Mouse (Mus musculus) myocyte (in vitro differentiated cells): ENCODE data around the gene Amot. TPM values are rescaled to one million over a fixed set of nuclear protein-coding genes. Genes with fewer than 3 reads are reported as not detected.

Experiments
- H3K27me3 ChIP-seq: one replicate; pipeline ENCODE4 v1.6.1; 2011; ENCODE audit not compliant: control insufficient read depth, insufficient read depth, insufficient read length
- H3K36me3 ChIP-seq: one replicate; pipeline ENCODE4 v1.6.1; 2011; ENCODE audit not compliant: control insufficient read depth, insufficient read depth
- H3K4me2 ChIP-seq: one replicate; pipeline ENCODE4 v1.6.1; 2011; ENCODE audit warnings: low read depth, control low read depth
- H3K4me3 ChIP-seq: one replicate; pipeline ENCODE4 v1.5.1; 2011; ENCODE audit warnings: mild to moderate bottlenecking, control low read depth, moderate library complexity
- H3K79me2 ChIP-seq: one replicate; pipeline ENCODE4 v1.6.1; 2011; ENCODE audit not compliant: control insufficient read depth, insufficient read depth
- H3ac ChIP-seq: one replicate; pipeline ENCODE4 v1.6.1; 2011; ENCODE audit not compliant: control insufficient read depth, insufficient read length
- CEBPB ChIP-seq: IDR thresholded peaks from 2 replicates; pipeline ENCODE4 v1.6.1; 2011; ENCODE audit warnings: mild to moderate bottlenecking, moderate library complexity; ENCODE audit not compliant: poor library complexity, insufficient read depth, severe bottlenecking
- E2F4 ChIP-seq: IDR thresholded peaks from one replicate; pipeline ENCODE4 v1.6.1; 2011; ENCODE audit warnings: mild to moderate bottlenecking, control low read depth, moderate library complexity; ENCODE audit not compliant: insufficient read depth
- MAX ChIP-seq: IDR thresholded peaks from one replicate; pipeline ENCODE4 v1.6.1; 2011; ENCODE audit warnings: low read depth, mild to moderate bottlenecking, control low read depth
- MYOD1 ChIP-seq, 3 experiments: IDR thresholded peaks; one replicate each; pipeline ENCODE4 v1.6.1; 2011; ENCODE audit warnings: control low read depth in 2 of 3, low read depth in 2 of 3, mild to moderate bottlenecking in 2 of 3, moderate library complexity in 1 of 3; ENCODE audit not compliant: insufficient read length in 2 of 3, control insufficient read depth in 1 of 3
- MYOG ChIP-seq, 3 experiments: IDR thresholded peaks; one replicate each; pipeline ENCODE4 v1.6.1; 2011; ENCODE audit warnings: control low read depth in 2 of 3, low read depth in 2 of 3, mild to moderate bottlenecking in 2 of 3; ENCODE audit not compliant: insufficient read length in 2 of 3, control insufficient read depth in 1 of 3, insufficient read depth in 1 of 3
- POLR2A ChIP-seq: IDR thresholded peaks from one replicate; pipeline ENCODE4 v1.6.1; 2011; ENCODE audit warnings: low read depth, mild to moderate bottlenecking, control low read depth, moderate library complexity; ENCODE audit not compliant: insufficient read length
- POLR2AphosphoS2 ChIP-seq: IDR thresholded peaks from one replicate; pipeline ENCODE4 v1.6.1; 2011; ENCODE audit warnings: low read depth, control low read depth; ENCODE audit not compliant: insufficient read length
- REST ChIP-seq: IDR thresholded peaks from one replicate; pipeline ENCODE4 v1.6.1; 2011; ENCODE audit warnings: mild to moderate bottlenecking, control low read depth, moderate library complexity; ENCODE audit not compliant: insufficient read depth, insufficient read length
- SRF ChIP-seq: IDR thresholded peaks from one replicate; pipeline ENCODE4 v1.6.1; 2011; ENCODE audit warnings: low read depth; ENCODE audit not compliant: control insufficient read depth, insufficient read length
- TCF12 ChIP-seq: IDR thresholded peaks from one replicate; pipeline ENCODE4 v1.6.1; 2011; ENCODE audit warnings: mild to moderate bottlenecking, control low read depth; ENCODE audit not compliant: poor library complexity, insufficient read depth, severe bottlenecking
- TCF3 ChIP-seq: IDR thresholded peaks from one replicate; pipeline ENCODE4 v1.6.1; 2011; ENCODE audit warnings: low read depth, control low read depth; ENCODE audit not compliant: insufficient read length
- USF1 ChIP-seq: IDR thresholded peaks from one replicate; pipeline ENCODE4 v1.6.1; 2011; ENCODE audit warnings: low read depth, mild to moderate bottlenecking, control low read depth, moderate library complexity
- polyA plus RNA-seq: library from polyadenylated mRNA; unstranded; fragments of >200 nt; fragmentation: generic; extraction: Trizol; gene quantifications from one replicate; pipeline ENCODE4 v1.2.1, GENCODE M21; 2012; ENCODE audit warnings: missing spikeins

Amot gene
- polyA plus RNA-seq, 1 experiment: 5.7 TPM

GRCm38 (mm10) chrX:145468264-145468663 is 36.7 kb downstream of the Amot start:
- no peaks in the 10 kb centered on the region for H3K79me2 ChIP-seq
- H3ac ChIP-seq: no peak overlapping the region
- no peaks in the 10 kb centered on the region for H3K27me3 ChIP-seq
- H3K36me3 ChIP-seq: peaks cover 5% of the 10 kb centered on the region
- no peak overlapping the region for H3K4me2 ChIP-seq
- TF ChIP-seq POLR2A: no peak
- TF ChIP-seq TCF3: no peak
- no peak for TF ChIP-seq MYOD1 (IDR thresholded peaks at IDR 0.05; ENCODE audit: control insufficient read depth in 1 of 3, insufficient read length in 2 of 3, low read depth in 2 of 3)
- no peak for TF ChIP-seq SRF
- TF ChIP-seq USF1: no peak
- TF ChIP-seq REST: no peak
- TF ChIP-seq POLR2AphosphoS2: no peak
- no peak for TF ChIP-seq TCF12
- no peak for TF ChIP-seq MAX
- no peak for TF ChIP-seq E2F4
- no peak for TF ChIP-seq MYOG (IDR thresholded peaks at IDR 0.05; ENCODE audit: control insufficient read depth in 1 of 3, insufficient read depth in 1 of 3, insufficient read length in 2 of 3, low read depth in 2 of 3)
- TF ChIP-seq CEBPB: no peak
- no peak overlapping the region for H3K4me3 ChIP-seq

GRCm38 (mm10) chrX:145463524-145463923 is 41.5 kb downstream of the Amot start:
- no peak overlapping the region for H3K4me3 ChIP-seq
- H3K79me2 ChIP-seq: no peaks in the 10 kb centered on the region
- H3K27me3 ChIP-seq: no peaks in the 10 kb centered on the region
- no peaks in the 10 kb centered on the region for H3K36me3 ChIP-seq
- TF ChIP-seq TCF3: no peak
- no peak for TF ChIP-seq USF1
- no peak for TF ChIP-seq MAX
- no peak for TF ChIP-seq E2F4
- no peak for TF ChIP-seq CEBPB
- TF ChIP-seq REST: no peak
- TF ChIP-seq TCF12: no peak
- no peak for TF ChIP-seq SRF
- no peak for TF ChIP-seq POLR2AphosphoS2
- no peak for TF ChIP-seq MYOG (IDR thresholded peaks at IDR 0.05; ENCODE audit: control insufficient read depth in 1 of 3, insufficient read depth in 1 of 3, insufficient read length in 2 of 3, low read depth in 2 of 3)
- no peak for TF ChIP-seq POLR2A
- no peak for TF ChIP-seq MYOD1 (IDR thresholded peaks at IDR 0.05; ENCODE audit: control insufficient read depth in 1 of 3, insufficient read length in 2 of 3, low read depth in 2 of 3)
- no peak overlapping the region for H3ac ChIP-seq
- H3K4me2 ChIP-seq: no peak overlapping the region

GRCm38 (mm10) chrX:145461339-145461738 is 43.6 kb downstream of the Amot start:
- TF ChIP-seq USF1 (no peak), MAX (no peak), TCF3 (no peak), E2F4 (no peak), MYOD1 (IDR thresholded peaks at IDR 0.05; ENCODE audit: control insufficient read depth in 1 of 3, insufficient read length in 2 of 3, low read depth in 2 of 3) (no peak), MYOG (IDR thresholded peaks at IDR 0.05; ENCODE audit: control insufficient read depth in 1 of 3, insufficient read depth in 1 of 3, insufficient read length in 2 of 3, low read depth in 2 of 3) (no peak), SRF (no peak), POLR2AphosphoS2 (no peak), CEBPB (no peak), POLR2A (no peak), TCF12 (no peak), REST (no peak)
- Histone ChIP-seq H3K4me2 (no peak overlapping the region), H3K36me3 (no peaks in the 10 kb centered on the region), H3K27me3 (no peaks in the 10 kb centered on the region), H3K4me3 (no peak overlapping the region), H3K79me2 (no peaks in the 10 kb centered on the region), H3ac (no peak overlapping the region)

- H3ac ChIP-seq: no peak overlapping the region
- no peak overlapping the region for H3K4me3 ChIP-seq
- H3K36me3 ChIP-seq: peaks cover 10% of the 10 kb centered on the region
- H3K79me2 ChIP-seq: no peaks in the 10 kb centered on the region
- H3K27me3 ChIP-seq: no peaks in the 10 kb centered on the region
- TF ChIP-seq USF1: no peak
- no peak for TF ChIP-seq MYOD1 (IDR thresholded peaks at IDR 0.05; ENCODE audit: control insufficient read depth in 1 of 3, insufficient read length in 2 of 3, low read depth in 2 of 3)
- TF ChIP-seq MYOG (IDR thresholded peaks at IDR 0.05; ENCODE audit: control insufficient read depth in 1 of 3, insufficient read depth in 1 of 3, insufficient read length in 2 of 3, low read depth in 2 of 3): no peak
- no peak for TF ChIP-seq CEBPB
- TF ChIP-seq E2F4: no peak
- no peak for TF ChIP-seq POLR2AphosphoS2
- TF ChIP-seq TCF12: no peak
- TF ChIP-seq REST: no peak
- no peak for TF ChIP-seq MAX
- TF ChIP-seq TCF3: no peak
- TF ChIP-seq POLR2A: no peak
- no peak for TF ChIP-seq SRF
- no peak overlapping the region for H3K4me2 ChIP-seq
Measured at GRCm38 (mm10) chrX:145456251-145456650, 48.7 kb downstream of the Amot start.
